Mouse (Mus musculus) heart, postnatal 36 days (tissue): ENCODE results near the gene AC124502.3. TPM values are rescaled to one million over a fixed set of nuclear protein-coding genes. Genes with fewer than 3 reads are reported as not detected.

ENCODE experiments used
- DNase-seq, 2 experiments: peaks; one replicate each; pipeline ENCODE4 v3.0.0; 2021 to 2022
- intact Hi-C: fragments of 180-260 bp; cut with DNase I; formaldehyde crosslinking; loops from one replicate; pipeline ENCODE4 v1.15.1; 2025
- total RNA-seq, 2 experiments: library from RNA; stranded (reverse); gene quantifications; 2 replicates each; pipeline ENCODE4 v1.2.3; 2021

The AC124502.3 gene
- total RNA-seq, 2 experiments from 2014 or later, result 1.4 to 3.9 TPM

DNA sequence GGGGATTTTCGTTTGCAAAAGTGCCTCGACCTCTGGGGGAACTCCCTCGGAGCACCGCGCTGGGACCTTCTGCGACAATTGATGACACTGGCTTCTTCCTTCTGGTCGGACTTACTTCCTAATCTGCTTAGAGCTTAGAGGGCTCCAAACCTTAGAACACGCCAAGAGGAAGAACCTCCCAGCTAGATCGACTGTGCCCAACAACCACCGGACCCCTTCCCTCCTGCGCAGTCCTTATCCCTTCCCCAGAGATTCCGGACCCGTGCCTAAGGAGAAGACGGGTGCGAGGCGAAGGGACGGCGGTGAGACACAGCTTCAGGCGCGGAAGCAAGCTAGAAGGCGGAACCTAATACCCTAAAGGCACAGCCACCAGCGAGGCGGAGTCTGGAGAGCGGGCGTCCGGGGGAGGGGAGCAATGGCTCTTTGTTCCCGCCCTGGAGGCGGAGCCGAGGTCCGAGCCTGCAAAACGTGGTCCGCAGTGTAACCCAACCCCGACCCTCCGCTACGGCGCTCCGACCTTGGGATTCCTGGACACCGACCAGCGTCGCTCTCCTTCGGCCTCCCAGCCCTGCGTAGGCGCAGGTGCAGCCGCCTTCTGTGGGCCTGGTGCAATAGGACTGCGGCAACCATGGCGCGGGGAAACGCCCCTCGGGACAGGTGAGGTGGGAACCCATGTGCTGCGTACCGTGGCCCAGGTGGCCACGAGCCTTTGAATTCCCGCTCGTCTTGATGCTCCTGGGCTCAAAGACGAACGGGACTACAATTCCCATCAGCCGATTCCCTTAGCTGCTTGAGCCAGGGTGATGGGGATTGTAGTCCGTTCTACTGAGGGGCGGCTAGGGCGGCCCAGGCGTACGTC lies 14.8 kb upstream of the AC124502.3 start, which contains the start of gene Slc29a2:
Slc29a2 (plus strand) TSS at position 240 of the 859 bp plus-strand sequence.
- peak; percentile 88 to 90 for DNase-seq
- intact Hi-C loops, result no loop called here

GRCm38 (mm10) chr19:5026111-5026510 lies 12.6 kb upstream of the AC124502.3 start:
- DNase-seq, result no peak
- intact Hi-C loops, result no loop called here

DNA sequence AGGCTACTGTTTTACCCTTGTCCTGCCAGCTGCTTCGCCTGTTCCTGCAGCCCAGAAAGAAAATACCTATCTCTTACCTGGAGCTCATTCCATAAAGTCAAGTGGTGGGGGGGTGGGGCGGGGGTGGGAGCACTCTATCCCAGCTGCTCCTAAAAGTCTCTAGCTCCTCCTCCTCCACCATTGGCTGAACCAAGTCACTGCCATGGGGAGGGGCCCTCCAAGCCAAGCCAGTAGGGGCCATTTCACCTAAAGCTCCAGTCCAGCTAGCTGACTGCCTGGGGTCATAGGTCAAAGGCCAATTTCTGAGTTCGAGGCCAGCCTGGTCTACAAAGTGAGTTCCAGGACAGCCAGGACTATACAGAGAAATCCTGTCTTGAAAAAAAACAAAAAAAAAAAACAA lies 6.0 kb upstream of the AC124502.3 start:
- intact Hi-C loops, result no loop called here
- DNase-seq, result no peak

DNA sequence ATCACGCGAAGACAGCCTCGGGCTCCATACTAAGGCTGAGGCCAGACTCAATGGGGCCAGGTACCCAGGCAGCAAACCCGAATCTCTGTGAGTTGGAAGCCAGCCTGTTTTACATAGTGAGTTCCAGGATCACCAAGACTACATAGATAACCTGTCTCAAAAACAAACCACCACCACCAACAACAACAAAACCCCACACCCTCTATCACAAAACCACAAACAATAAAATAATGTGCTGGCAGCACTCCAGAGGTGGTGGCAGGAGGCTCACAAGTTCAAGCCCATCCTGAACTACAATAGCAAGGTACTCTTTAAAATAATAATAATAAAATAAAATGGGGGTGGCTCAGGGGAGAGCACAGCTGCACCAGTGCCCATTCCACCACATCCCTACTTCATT lies 2.1 kb upstream of the AC124502.3 start:
- intact Hi-C loops, result no loop called here
- DNase-seq, result no peak

- peak; percentile 84 to 88 for DNase-seq
- intact Hi-C loops, result no loop called here
These were observed 766 bp upstream of the AC124502.3 start for GRCm38 (mm10) chr19:5037678-5038571.

GRCm38 (mm10) chr19:5039301-5040114 lies 817 bp downstream of the AC124502.3 start:
- intact Hi-C loops, result no loop called here
- no peak for DNase-seq

DNA sequence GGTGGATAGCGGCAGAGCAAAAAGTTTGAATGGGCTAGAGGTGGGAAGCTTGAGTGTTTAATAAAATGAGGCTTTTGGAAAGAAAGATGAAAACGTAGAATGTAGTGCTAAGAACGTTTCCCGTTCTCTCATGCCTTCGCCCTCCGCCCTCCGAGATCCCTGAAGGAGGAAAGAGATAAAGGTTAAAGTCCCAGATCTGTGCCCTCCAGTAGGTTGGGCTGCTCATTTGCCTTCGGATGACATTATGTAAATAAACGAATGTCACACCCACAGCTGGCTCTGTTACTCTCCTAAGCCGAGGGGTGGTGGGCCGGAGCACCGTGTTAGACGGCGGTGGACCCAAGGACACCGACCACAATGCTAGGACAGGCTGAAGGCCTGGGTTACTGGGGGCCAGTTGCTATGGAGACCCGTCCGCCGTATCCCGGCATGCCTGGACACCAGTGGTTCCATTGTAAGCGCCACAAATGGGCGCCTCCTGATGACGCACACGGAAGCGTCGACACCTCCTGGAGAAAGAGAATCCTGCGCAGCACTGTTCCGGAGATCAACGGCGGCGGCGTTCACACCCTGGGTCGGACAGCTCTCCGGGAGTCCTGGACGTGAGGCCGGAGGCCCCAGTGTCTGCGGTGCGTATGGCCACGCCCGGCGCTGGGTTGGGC lies 2.3 kb downstream of the AC124502.3 start, which contains the start of gene Brms1:
Brms1 (plus strand) TSS at position 493 of the 662 bp plus-strand sequence.
- DNase-seq, result peak; percentile 90
- intact Hi-C loops, result no loop called here

- intact Hi-C loops, result no loop called here
These were observed 2.9 kb downstream of the AC124502.3 start for GRCm38 (mm10) chr19:5041588-5041987.

GRCm38 (mm10) chr19:5045531-5045930 lies 6.8 kb downstream of the AC124502.3 start:
- DNase-seq, result no peak
- intact Hi-C loops, result no loop called here

More at GRCm38 (mm10) chr19:5041588-5041987, 2.9 kb downstream of the AC124502.3 start:
- DNase-seq, result no peak

DNA sequence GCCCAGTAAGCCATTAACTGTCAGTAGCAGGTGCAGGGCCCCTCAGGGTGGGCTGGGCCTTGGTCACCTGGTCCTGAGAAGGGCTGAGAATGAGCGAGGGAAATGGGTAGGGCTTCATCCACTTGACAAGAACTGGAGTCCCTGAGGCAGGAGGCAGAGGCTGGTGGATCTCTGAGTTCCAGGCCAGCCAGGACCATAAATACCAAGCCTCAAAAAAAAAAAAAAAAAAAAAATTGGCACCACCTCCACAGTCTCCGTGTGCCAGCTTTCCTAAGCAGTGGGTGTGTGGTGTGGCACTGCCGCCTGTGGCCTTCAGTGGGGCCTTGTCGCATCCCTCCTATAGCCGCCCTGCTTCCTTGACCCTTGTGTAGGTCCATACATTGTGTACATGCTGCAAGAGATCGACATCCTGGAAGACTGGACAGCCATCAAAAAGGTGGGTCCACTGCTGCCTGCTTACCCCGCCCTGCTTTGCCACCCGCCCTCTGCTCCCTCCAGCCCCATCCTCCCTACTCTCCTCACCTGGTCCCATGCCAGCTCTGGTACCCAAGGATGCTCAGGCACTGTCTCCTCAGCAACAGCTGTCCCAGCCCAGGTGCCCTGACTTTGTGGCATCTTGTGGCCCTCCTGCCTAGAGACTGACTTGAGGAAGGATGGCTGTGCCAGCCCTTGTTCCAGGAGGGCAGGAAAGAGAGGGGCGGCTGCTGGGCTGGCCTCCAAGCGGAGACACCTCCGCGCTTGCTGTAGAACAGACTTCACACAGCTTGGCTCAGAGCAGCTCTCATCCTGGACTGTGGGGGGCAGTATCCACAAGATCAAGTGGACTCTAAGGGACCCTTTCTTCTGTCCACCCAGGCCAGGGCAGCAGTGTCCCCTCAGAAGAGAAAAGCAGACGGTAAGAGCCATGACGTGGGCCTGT lies 9.7 kb downstream of the AC124502.3 start:
- intact Hi-C loops, result no loop called here
- DNase-seq, result no peak

GRCm38 (mm10) chr19:5049325-5049724 lies 10.6 kb downstream of the AC124502.3 start:
- intact Hi-C loops, result no loop called here
- no peak for DNase-seq

- intact Hi-C loops, result no loop called here
- DNase-seq, result peak; percentile 41 to 66
These were observed 11.6 kb downstream of the AC124502.3 start, which contains the start of gene Rin1 for GRCm38 (mm10) chr19:5050047-5050905. Gene Rin1 (plus strand): TSS chr19:5050481.

DNA sequence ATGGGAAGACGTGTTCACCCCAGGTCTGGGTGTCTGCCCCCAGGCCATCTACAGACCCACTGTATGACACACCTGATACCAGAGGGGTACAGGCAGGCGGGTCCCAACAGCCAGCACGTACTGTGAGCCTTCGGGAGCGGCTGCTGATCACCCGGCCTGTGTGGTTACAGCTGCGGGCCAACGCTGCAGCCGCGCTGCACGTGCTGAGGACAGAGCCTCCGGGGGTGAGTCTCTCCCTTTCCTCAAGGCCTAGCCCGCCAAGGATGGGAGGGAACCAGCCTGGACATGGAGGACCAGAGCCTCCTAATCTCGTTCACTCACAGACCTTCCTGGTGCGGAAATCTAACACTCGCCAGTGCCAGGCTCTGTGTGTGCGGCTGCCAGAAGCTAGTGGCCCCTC lies 12.3 kb downstream of the AC124502.3 start:
- intact Hi-C loops, result no loop called here
- no peak for DNase-seq

DNA sequence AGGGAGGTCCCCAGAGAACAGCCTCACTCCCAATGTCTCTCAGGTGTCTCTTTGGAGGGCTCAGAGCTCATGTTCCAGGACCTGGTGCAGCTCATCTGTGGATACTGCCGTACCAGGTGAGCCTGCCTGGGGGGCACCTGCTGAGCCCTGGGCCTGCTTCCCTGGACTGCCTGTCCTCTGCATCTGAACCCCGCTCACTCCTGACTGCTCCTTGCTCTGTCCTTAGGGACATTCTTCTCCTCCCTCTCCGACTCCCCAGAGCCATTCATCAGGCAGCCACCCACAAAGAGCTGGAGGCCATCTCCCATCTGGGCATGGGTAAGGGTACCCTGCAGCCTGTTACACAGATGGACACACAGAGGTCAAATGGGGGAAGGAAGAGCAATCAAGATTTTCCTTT lies 12.8 kb downstream of the AC124502.3 start:
- DNase-seq, result no peak
- intact Hi-C loops, result no loop called here

- DNase-seq, result no peak
- intact Hi-C loops, result no loop called here
These were observed 13.6 kb downstream of the AC124502.3 start for GRCm38 (mm10) chr19:5052166-5052822.

GRCm38 (mm10) chr19:5052853-5053252 lies 14.2 kb downstream of the AC124502.3 start:
- DNase-seq, result no peak
- intact Hi-C loops, result no loop called here

DNA sequence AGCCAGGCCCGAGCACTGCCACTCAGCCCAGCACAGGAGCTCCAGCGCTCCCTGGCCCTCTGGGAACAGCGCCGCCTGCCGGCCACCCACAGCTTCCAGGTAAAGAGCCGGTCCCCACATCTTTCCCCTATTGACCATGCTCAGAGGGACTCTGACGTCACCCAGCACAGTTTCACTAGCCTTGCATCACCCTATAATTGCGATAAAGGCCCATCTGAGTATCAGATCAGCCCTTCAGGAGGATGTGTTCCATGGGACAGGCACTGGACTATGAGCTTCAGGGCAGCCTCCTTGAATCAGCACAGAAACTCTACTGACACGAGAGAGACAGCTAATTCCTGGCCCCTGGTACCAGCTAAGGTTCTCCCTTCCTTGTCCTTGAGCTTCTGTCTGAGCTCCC lies 15.2 kb downstream of the AC124502.3 start:
- peak in 1 of 2 experiments; percentile 64 for DNase-seq
- intact Hi-C loops, result no loop called here
